Mouse (Mus musculus) hindbrain, embryonic 12.5 days (tissue): Measurements from ENCODE around the gene Gm5662. TPM values are rescaled to one million over a fixed set of nuclear protein-coding genes. Genes with fewer than 3 reads are reported as not detected.

Experiments used
- polyA plus RNA-seq: library from polyadenylated mRNA; unstranded; fragments of >200 nt; fragmentation: Nextera tagmentation; extraction: Ambion mirVana; gene quantifications from 2 replicates; pipeline ENCODE4 v1.2.1, GENCODE M21; 2016

The Gm5662 gene
- polyA plus RNA-seq, 1 experiment from 2014 or later, result not detected

Other genes starting within 250 kb of the Gm5662 start
- not detected in 2 replicates for gene Gm2056, start 247.5 kb downstream of the Gm5662 start, polyA plus RNA-seq
- not detected in 2 replicates for gene Gm16368, start 190.8 kb downstream of the Gm5662 start, polyA plus RNA-seq
- not detected in 2 replicates for gene Gm10436, start 92.4 kb downstream of the Gm5662 start, polyA plus RNA-seq
- gene Gm8332, start 24.4 kb downstream of the Gm5662 start, polyA plus RNA-seq, result not detected in 2 replicates
- gene Gm5039, start 49.5 kb upstream of the Gm5662 start, polyA plus RNA-seq, result not detected in 2 replicates
- 20.5 and 22.5 TPM in 2 replicates for gene Adck1, start 86.1 kb upstream of the Gm5662 start, polyA plus RNA-seq